Mouse (Mus musculus): ENCODE measurements around the gene Olfr1428.
"Not testable (repeated sequence)": the region's sequence is repeated elsewhere in the genome, so short reads cannot be mapped to it uniquely, and the experiment has no call there.

The Olfr1428 gene

DNA sequence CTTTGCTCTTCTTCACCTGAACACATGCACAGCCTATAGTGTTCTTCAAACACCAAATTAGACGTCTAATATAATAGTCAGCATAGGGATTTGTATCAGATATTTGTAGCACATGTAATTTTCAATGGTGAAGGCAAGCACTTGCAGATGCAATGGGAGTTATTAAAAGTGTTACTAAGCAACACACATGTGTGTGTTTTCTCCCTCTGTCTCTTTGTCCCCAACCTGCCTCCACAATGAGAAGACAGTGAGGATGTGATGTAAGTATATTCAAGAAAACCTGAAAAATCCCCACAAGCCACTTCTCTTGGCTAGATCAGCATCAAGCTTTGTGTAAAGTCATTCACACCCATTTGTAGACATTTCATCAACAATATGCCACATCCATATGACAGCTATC is at the start of gene Olfr1428:
TSS of gene Olfr1428 (minus strand) at position 101 of the 400 bp plus-strand sequence.
- in situ Hi-C loops (cut with MboI; ENCODE audit: low pct_unique_long_range_greater_than_20kb in 1 of 2, low sequenced_read_pairs in 2 of 2, unreplicated experiment in 1 of 2): no loop called here

DNA sequence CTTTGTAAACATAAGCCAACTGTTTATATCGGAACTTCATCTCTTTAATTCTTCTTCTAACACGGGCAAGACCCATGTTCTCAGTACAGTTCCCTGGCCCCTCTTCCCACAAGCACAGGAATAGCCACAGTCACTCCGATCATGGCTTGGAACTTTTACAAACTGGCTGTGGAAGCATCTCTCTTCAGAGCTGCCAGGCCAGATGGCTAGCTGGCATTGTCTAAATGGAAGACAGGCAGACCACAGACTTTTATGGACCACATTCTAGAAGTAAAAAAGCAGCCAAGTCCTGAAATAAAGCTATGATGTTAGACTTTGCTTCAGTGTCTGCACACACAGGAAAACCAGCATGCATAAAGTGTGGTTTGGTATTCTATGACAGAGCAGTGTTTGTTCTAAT is 29.8 kb upstream of the Olfr1428 start:
- in situ Hi-C loops (cut with MboI; ENCODE audit: low pct_unique_long_range_greater_than_20kb in 1 of 2, low sequenced_read_pairs in 2 of 2, unreplicated experiment in 1 of 2): no loop called here

DNA sequence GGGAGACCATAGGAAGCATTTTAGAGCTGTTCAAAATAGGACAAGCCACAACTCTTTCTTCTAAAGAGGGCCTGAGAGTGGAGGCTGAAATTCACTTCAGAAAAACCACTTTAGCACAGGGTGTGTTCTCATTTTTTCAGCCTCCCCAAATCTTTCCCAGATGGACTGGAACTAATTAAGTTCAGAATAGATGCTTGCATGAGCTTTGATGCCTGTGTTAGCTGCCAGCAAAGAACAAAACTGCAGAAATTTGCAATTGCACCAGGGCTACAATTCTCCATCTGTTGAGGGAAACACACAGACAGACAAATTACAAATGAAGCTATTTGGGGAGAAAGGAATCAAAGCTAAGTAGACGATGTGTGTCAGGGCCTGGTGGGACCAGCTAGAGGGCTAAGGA is 27.7 kb upstream of the Olfr1428 start:
- in situ Hi-C loops (cut with MboI; ENCODE audit: low pct_unique_long_range_greater_than_20kb in 1 of 2, low sequenced_read_pairs in 2 of 2, unreplicated experiment in 1 of 2): no loop called here

DNA sequence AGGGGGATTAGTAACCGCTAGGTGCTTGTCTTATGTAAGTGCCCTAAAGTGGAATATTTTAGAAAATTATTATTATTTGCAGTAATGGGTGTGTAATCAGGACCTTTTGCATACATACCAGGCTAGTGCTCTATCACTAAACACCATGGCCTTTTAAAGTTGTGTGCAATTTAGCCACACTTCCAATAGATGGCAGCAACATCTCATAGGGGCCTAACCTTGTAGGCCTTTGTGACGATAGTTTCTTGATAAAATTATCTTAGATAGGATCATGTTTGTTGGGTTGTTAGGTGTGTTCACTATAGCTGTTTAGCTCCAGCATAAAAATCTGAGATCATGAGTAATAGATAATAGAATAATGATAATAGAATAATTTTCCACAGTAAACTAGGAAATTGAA is 18.6 kb upstream of the Olfr1428 start:
- in situ Hi-C loops (cut with MboI; ENCODE audit: low pct_unique_long_range_greater_than_20kb in 1 of 2, low sequenced_read_pairs in 2 of 2, unreplicated experiment in 1 of 2): loop anchor here (5.0 to 10.0 kb wide), 2 partner anchors 281 to 288 kb away; partner anchors contain the start of gene Olfr1441 (in 1 of the 2)

DNA sequence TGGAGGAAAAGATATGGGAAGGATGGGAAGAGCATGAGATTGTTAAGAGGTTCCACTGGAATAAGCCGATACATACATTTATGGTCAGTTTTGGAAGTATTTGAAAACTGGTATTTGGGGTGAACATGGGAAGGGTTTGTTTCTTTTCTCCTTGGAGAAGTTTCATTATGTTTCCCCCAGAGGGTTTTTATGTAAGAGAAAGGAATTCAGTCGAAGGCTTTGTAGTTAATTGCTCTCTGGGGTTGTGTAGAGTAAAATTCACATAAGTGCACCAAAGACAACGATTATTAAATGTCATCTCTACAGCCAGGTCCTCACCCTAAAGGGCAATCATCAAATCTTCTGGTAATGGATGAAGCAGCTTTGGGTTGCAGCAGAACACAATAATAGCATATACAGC is 7.4 kb upstream of the Olfr1428 start, which contains the start of gene Olfr76:
TSS of gene Olfr76 (minus strand) at position 101 of the 400 bp plus-strand sequence.
- in situ Hi-C loops (cut with MboI; ENCODE audit: low pct_unique_long_range_greater_than_20kb in 1 of 2, low sequenced_read_pairs in 2 of 2, unreplicated experiment in 1 of 2): no loop called here

DNA sequence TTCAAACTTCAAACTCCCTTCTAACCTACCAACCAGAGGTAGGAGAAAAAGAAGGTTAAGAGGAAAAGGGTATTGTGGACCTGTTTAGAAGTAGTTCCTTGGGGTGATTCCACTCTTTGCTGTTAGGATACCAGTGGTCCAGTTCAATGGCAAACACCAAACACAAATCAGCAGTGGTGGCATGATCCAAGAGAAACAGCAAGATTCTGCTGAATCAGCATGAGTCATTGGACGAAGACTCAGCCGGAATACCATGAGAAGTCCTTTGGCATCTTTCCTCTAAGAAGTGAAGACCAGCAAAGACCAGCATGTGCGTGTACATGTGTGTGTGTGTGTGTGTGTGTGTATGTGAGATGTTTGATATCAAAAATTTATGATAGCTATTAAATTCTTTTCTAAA is 767 bp upstream of the Olfr1428 start:
- in situ Hi-C loops (cut with MboI; ENCODE audit: low pct_unique_long_range_greater_than_20kb in 1 of 2, low sequenced_read_pairs in 2 of 2, unreplicated experiment in 1 of 2): no loop called here

DNA sequence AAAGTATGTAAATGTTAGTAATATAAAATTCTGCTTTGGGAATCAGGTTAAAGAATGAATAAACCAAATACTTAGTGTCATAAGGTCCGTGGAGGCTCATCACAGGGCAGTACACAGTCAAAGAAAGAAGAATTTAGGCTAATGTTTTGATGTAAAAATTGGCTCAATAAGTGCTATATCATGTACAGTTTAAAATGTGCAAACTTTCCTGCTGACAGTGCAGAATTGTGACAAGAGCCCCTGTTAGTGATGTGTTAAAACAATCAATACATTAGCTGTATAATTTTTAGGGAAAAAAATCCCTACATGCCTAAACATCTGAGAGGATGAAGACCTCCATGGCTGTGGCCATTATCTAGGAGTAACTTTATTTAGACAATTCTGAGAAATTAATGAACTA is 1.9 kb downstream of the Olfr1428 start:
- in situ Hi-C loops (cut with MboI; ENCODE audit: low pct_unique_long_range_greater_than_20kb in 1 of 2, low sequenced_read_pairs in 2 of 2, unreplicated experiment in 1 of 2): no loop called here

DNA sequence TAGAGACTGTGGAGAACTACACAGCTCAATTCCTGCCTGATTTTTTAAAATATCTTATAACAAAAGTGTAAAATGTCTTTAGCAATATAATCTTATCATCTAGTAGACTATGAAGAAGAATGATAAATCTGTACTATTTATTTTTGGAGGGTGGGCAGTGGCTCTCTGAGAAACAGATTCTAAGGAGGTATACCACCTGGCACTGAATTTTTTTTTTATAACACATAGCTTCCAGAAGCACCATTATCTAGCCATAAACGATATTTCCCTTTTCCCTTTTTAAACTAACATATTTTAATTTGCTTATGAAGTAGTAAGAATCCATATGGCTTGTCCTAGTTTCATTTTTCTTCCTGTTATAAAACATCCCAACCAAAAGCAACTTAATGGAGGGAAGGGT is 11.2 kb downstream of the Olfr1428 start:
- in situ Hi-C loops (cut with MboI; ENCODE audit: low pct_unique_long_range_greater_than_20kb in 1 of 2, low sequenced_read_pairs in 2 of 2, unreplicated experiment in 1 of 2): no loop called here

DNA sequence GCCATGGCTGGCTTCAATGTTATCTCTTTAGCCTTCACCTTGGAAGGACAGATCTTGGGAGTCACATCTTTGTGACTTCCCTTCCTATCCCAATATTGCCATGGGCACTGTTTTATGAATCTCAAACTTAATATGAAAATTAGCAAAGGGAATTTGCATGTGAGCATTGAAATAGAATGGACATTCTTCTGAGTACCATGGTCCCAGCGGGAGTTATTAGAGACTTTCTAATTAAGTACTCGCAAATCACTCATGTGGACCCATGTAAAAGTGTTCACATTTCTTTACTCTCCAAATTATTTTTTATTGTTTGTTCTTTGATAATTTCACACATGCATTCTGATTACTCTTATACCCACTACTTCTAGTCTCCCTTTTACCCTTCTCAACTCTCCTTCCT is 12.5 kb downstream of the Olfr1428 start, which contains the start of gene Olfr1427:
TSS of gene Olfr1427 (minus strand) at position 101 of the 400 bp plus-strand sequence.
- in situ Hi-C loops (cut with MboI; ENCODE audit: low pct_unique_long_range_greater_than_20kb in 1 of 2, low sequenced_read_pairs in 2 of 2, unreplicated experiment in 1 of 2): no loop called here

DNA sequence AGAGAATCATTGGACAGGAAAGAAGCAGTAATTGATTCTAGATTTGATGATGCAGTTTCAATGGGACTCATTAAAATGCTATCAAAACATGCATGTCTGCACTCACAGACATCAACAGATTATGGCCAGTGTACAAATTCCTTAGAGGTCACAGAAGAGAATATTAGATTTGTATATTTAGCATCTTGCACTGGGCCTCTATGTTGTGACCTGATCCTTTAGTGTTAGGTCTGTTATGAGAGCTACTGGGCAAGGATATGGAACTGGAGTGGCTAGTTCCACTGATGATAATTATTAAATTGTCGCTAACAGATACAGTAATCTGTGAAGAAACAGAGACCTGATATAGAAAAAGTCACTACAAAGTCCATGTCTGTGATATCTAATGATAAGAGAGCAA is 23.8 kb downstream of the Olfr1428 start, which contains the start of gene Olfr1426:
TSS of gene Olfr1426 (minus strand) at position 101 of the 400 bp plus-strand sequence.
- in situ Hi-C loops (cut with MboI; ENCODE audit: low pct_unique_long_range_greater_than_20kb in 1 of 2, low sequenced_read_pairs in 2 of 2, unreplicated experiment in 1 of 2): no loop called here

DNA sequence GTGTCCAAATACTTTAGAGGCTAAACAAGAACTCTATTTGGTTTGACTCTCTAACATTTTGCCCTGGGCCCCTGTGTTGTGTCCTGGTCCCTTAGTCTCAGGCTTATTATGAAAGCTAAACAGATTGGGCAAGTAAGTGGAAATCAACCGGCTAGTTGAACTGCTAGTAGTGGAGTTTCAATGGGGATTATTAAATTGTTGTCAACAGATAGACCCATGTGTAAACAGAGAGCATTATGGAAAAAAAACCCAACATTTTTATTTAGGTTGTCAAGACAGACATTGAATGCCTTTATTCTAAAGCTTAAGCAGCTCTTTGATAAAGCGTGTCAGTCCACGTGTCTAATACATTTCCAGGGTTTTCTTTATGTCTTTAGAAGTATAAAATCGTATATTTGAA is 38.1 kb downstream of the Olfr1428 start, which contains the start of gene Olfr1425:
TSS of gene Olfr1425 (minus strand) at position 101 of the 400 bp plus-strand sequence.
- in situ Hi-C loops (cut with MboI; ENCODE audit: low pct_unique_long_range_greater_than_20kb in 1 of 2, low sequenced_read_pairs in 2 of 2, unreplicated experiment in 1 of 2): not testable (repeated sequence)

DNA sequence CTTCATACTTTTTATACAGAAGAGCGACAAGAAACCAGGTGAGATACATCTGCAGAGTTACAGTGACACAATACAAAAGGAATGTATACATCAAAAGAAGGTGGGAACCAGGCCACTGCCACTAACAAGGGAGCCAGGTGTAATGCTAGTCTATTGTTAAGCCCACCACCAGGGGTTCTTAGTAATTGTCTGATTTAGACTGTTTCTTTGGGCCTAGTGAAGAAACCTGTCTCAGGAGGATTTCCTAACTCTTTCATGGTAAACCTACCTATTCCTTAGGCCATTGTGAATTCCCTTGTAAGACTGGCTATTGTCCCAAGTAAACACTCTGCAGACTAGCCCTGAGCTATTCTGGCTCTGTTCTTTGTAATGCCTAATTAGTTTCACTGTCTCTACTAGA is 46.2 kb downstream of the Olfr1428 start:
- in situ Hi-C loops (cut with MboI; ENCODE audit: low pct_unique_long_range_greater_than_20kb in 1 of 2, low sequenced_read_pairs in 2 of 2, unreplicated experiment in 1 of 2): not testable (repeated sequence)

DNA sequence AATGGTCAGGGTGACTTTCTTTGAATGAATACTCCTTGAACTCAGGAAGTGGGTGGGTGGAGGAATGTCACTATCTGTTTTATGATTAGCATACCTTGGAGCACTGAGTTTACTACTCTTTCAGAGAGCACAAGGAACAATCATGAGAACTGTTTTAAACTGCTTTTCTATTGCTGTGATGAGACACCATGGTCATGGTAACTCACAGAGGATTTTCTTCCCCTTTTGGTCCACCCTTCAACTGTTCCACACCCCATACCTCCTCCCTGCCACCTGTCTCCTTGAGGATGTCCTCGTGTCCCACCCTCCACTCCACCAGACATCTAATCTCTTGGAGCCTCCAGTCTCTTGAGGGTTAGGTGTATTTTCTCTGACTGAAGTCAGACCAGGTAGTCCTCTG is 47.9 kb downstream of the Olfr1428 start:
- in situ Hi-C loops (cut with MboI; ENCODE audit: low pct_unique_long_range_greater_than_20kb in 1 of 2, low sequenced_read_pairs in 2 of 2, unreplicated experiment in 1 of 2): not testable (repeated sequence)

DNA sequence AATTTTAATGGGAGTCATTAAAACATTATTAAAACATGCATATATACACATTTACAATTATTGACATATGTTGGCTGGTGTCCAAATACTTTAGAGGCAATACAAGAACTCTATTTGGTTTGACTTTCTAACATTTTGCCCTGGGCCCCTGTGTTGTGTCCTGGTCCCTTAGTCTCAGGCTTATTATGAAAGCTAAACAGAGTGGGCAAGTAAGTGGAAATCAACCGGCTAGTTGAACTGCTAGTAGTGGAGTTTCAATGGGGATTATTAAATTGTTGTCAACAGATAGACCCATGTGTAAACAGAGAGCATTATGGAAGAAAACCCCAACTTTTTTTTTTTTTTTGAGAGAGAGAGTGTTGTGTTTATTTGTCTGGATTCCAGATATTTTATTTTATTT is 53.1 kb downstream of the Olfr1428 start, which contains the start of gene Olfr1424:
TSS of gene Olfr1424 (minus strand) at position 101 of the 400 bp plus-strand sequence.
- in situ Hi-C loops (cut with MboI; ENCODE audit: low pct_unique_long_range_greater_than_20kb in 1 of 2, low sequenced_read_pairs in 2 of 2, unreplicated experiment in 1 of 2): not testable (repeated sequence)
